Mouse (Mus musculus): ENCODE data around the gene Mpig6b.

Mpig6b gene

GRCm38 (mm10) chr17:35085208-35085865 lies 19.4 kb upstream of the Mpig6b start, which contains the start of gene Ly6g6f:
TSS of gene Ly6g6f (minus strand) at chr17:35085610.
- DNase-seq: no peak

- no peak for DNase-seq
Observed at GRCm38 (mm10) chr17:35083929-35084497, 18.0 kb upstream of the Mpig6b start.

- no peak for DNase-seq
Observed at GRCm38 (mm10) chr17:35082841-35083576, 17.0 kb upstream of the Mpig6b start.

GRCm38 (mm10) chr17:35080710-35081109 lies 14.7 kb upstream of the Mpig6b start:
- no peak for DNase-seq

GRCm38 (mm10) chr17:35080248-35080647 lies 14.3 kb upstream of the Mpig6b start:
- no peak for DNase-seq

GRCm38 (mm10) chr17:35079778-35080177 lies 13.8 kb upstream of the Mpig6b start:
- DNase-seq: no peak

- DNase-seq: peak; percentile 69
Observed at GRCm38 (mm10) chr17:35077786-35078233, 11.8 kb upstream of the Mpig6b start, which contains the start of gene Ly6g6d. TSS of gene Ly6g6d (minus strand) at chr17:35078065.

GRCm38 (mm10) chr17:35077285-35077684 lies 11.3 kb upstream of the Mpig6b start:
- DNase-seq: no peak

GRCm38 (mm10) chr17:35076507-35077176 lies 10.7 kb upstream of the Mpig6b start, which contains the start of gene Ly6g6e:
TSS of gene Ly6g6e (plus strand) at chr17:35076902.
- no peak for DNase-seq

GRCm38 (mm10) chr17:35074097-35074496 lies 8.1 kb upstream of the Mpig6b start:
- no peak for DNase-seq

- no peak for DNase-seq
Observed at GRCm38 (mm10) chr17:35071454-35071853, 5.5 kb upstream of the Mpig6b start.

- DNase-seq: no peak
Observed at GRCm38 (mm10) chr17:35070556-35071229, 4.7 kb upstream of the Mpig6b start.

GRCm38 (mm10) chr17:35068213-35068914 lies 2.4 kb upstream of the Mpig6b start:
- DNase-seq: no peak

GRCm38 (mm10) chr17:35064951-35065947 lies 735 bp downstream of the Mpig6b start, which contains the start of gene Ly6g6c:
TSS of gene Ly6g6c (plus strand) at chr17:35065388.
- DNase-seq: peak; percentile 40

- DNase-seq: no peak
Observed at GRCm38 (mm10) chr17:35064378-35064877, 1.6 kb downstream of the Mpig6b start.

GRCm38 (mm10) chr17:35063466-35063865 lies 2.5 kb downstream of the Mpig6b start:
- DNase-seq: no peak

- DNase-seq: no peak
Observed at GRCm38 (mm10) chr17:35061299-35061698, 4.7 kb downstream of the Mpig6b start.

GRCm38 (mm10) chr17:35060737-35061297 lies 5.2 kb downstream of the Mpig6b start:
- no peak for DNase-seq

- no peak for DNase-seq
Observed at GRCm38 (mm10) chr17:35060071-35060470, 5.9 kb downstream of the Mpig6b start.

Data from retina, postnatal 1 day (tissue).